23 mouse cellular contexts compared by ENCODE assay signal in genomic region chr4:56831998-56832397, GRCm38 (mm10). TPM values are rescaled to one million over a fixed set of nuclear protein-coding genes. Genes with fewer than 3 reads are reported as not detected.
DNase-seq lines count a peak whose midpoint lies in the region; ATAC-seq and TF ChIP-seq lines count a peak whose summit lies in the region.
"Had no signal": no experiment of that assay in that cellular context is flagged by ENCODE, and none has a peak within 500 bp of the region (broad histone marks: within the 10 kb centered on the region; RNA-seq: fewer than 3 reads in every experiment).

No protein-coding gene starts in this region.

- H3K4me2 ChIP-seq in heart, embryonic 13.5 days = no peak overlapping the region
- H3K4me2 ChIP-seq in lung, embryonic 14.5 days = no peak overlapping the region
- H3K4me2 ChIP-seq in kidney, embryonic 15.5 days = no peak overlapping the region
- H3K4me2 ChIP-seq: midbrain, embryonic 12.5 days; neural tube, embryonic 15.5 days had no signal

- DNase-seq in heart, adult 11 months = no peak
- DNase-seq in lung, embryonic 14.5 days = peak; percentile 20
- no peak for DNase-seq in lung, postnatal 25 days (ENCODE audit: low spot score)
- DNase-seq in kidney, postnatal 25 days = peak; percentile 16 to 66
- no peak for DNase-seq in frontal cortex, postnatal 25 days (ENCODE audit: low spot score in 2 of 2)
- DNase-seq: cerebellum, adult 11-12 months; cerebellum, postnatal 10 days; gastrocnemius, postnatal 14 days; heart, adult 2 months; heart, postnatal 10 days; lung, postnatal 10 days; retina, postnatal 1 day; right cerebral cortex, postnatal 25 days; spleen, adult 18-20 months; thymus, postnatal 14 days had no signal

- H3K27me3 ChIP-seq in heart, embryonic 13.5 days (replicated peaks) = no peaks in the 10 kb centered on the region
- no peaks in the 10 kb centered on the region for H3K27me3 ChIP-seq in lung, embryonic 14.5 days (ENCODE audit: insufficient read depth, low read length)
- H3K27me3 ChIP-seq in kidney, embryonic 15.5 days = no peaks in the 10 kb centered on the region
- H3K27me3 ChIP-seq: midbrain, embryonic 12.5 days; neural tube, embryonic 15.5 days had no signal

- H3K36me3 ChIP-seq in heart, embryonic 13.5 days = peaks cover 47% of the 10 kb centered on the region
- peaks cover 19% of the 10 kb centered on the region for H3K36me3 ChIP-seq in lung, embryonic 14.5 days (ENCODE audit: insufficient read depth)
- peaks cover 48% of the 10 kb centered on the region for H3K36me3 ChIP-seq in kidney, embryonic 15.5 days

- peaks cover 20% of the 10 kb centered on the region for H3K4me1 ChIP-seq in heart, embryonic 13.5 days
- 0 out of 2 replicates have a peak, but pooled peaks cover 4% of the 10 kb centered on the region for H3K4me1 ChIP-seq in lung, embryonic 14.5 days (ENCODE audit: insufficient read depth)
- peaks cover 32% of the 10 kb centered on the region for H3K4me1 ChIP-seq in kidney, embryonic 15.5 days

- no peak overlapping the region for H3K9ac ChIP-seq in heart, embryonic 13.5 days
- no peak overlapping the region for H3K9ac ChIP-seq in lung, embryonic 14.5 days
- H3K9ac ChIP-seq in kidney, embryonic 15.5 days = no peak overlapping the region
- H3K9ac ChIP-seq: midbrain, embryonic 12.5 days; neural tube, embryonic 15.5 days had no signal

- no peaks in the 10 kb centered on the region for H3K9me3 ChIP-seq in heart, embryonic 13.5 days
- no peaks in the 10 kb centered on the region for H3K9me3 ChIP-seq in lung, embryonic 14.5 days (ENCODE audit: low read depth, low read length)
- H3K9me3 ChIP-seq in kidney, embryonic 15.5 days (replicated peaks) = no peaks in the 10 kb centered on the region
- H3K9me3 ChIP-seq: embryonic facial prominence, embryonic 10.5 days; midbrain, embryonic 12.5 days; neural tube, embryonic 15.5 days had no signal

- no peak for ATAC-seq in heart, embryonic 13.5 days (ENCODE audit: extremely low read depth, insufficient number of reproducible peaks, low FRiP score, low TSS enrichment)
- ATAC-seq in lung, embryonic 14.5 days (ENCODE audit: insufficient read depth) = peak; percentile 38; the same call in 1 of the 2 replicates
- no peak for ATAC-seq in kidney, embryonic 15.5 days (replicated peaks; ENCODE audit: low FRiP score)
- ATAC-seq: forebrain, embryonic 16.5 days; intestine, postnatal 0 days had no signal

- 59% methylated on average over 7 of the region's 7 CpGs for WGBS in heart, embryonic 13.5 days
- 59% methylated on average over 7 of the region's 7 CpGs for WGBS in lung, embryonic 14.5 days
- 48% methylated on average over 7 of the region's 7 CpGs for WGBS in kidney, embryonic 15.5 days

- 0 out of 2 replicates have a peak overlapping the region, but pooled peaks have one; percentile 8 for H3K27ac ChIP-seq in heart, embryonic 13.5 days (replicated peaks)
- no peak overlapping the region for H3K27ac ChIP-seq in lung, embryonic 14.5 days (ENCODE audit: low read depth)
- 0 out of 2 replicates have a peak overlapping the region, but pooled peaks have one; percentile 41 for H3K27ac ChIP-seq in kidney, embryonic 15.5 days
- H3K27ac ChIP-seq: embryonic facial prominence, embryonic 10.5 days; heart, adult 2 months; layer of hippocampus, adult 2 months; midbrain, embryonic 12.5 days; neural tube, embryonic 15.5 days had no signal

- no peak overlapping the region for H3K4me3 ChIP-seq in heart, embryonic 13.5 days
- H3K4me3 ChIP-seq in lung, embryonic 14.5 days (ENCODE audit: low read depth, low read length) = no peak overlapping the region
- no peak overlapping the region for H3K4me3 ChIP-seq in kidney, embryonic 15.5 days (replicated peaks)
- H3K4me3 ChIP-seq: embryonic facial prominence, embryonic 10.5 days; heart, adult 2 months; layer of hippocampus, adult 2 months; midbrain, embryonic 12.5 days; neural tube, embryonic 15.5 days had no signal

- TF ChIP-seq CTCF in lung, embryonic 14.5 days (IDR thresholded peaks at IDR 0.05; ENCODE audit: low read depth) = no peak

RNA-seq across cellular contexts. Expression of gene Fam206a, which starts 29.9 kb away (rescaled TPM):
- polyA plus RNA-seq in heart, embryonic 13.5 days (2015; fragmentation: Nextera tagmentation; extraction: Ambion mirVana) = 9.6 and 12.1 TPM in 2 replicates
- 19.4 and 22.8 TPM in 2 replicates for polyA plus RNA-seq in lung, embryonic 14.5 days (2014; fragmentation: Nextera tagmentation; extraction: Ambion mirVana)
- 19.8 and 20.4 TPM in 2 replicates for polyA plus RNA-seq in kidney, embryonic 15.5 days (2015; fragmentation: Nextera tagmentation; extraction: Ambion mirVana)

RNA-seq across cellular contexts. Expression of gene Elp1, which starts 29.9 kb away (rescaled TPM):
- polyA plus RNA-seq in heart, embryonic 13.5 days (2015; fragmentation: Nextera tagmentation; extraction: Ambion mirVana) = 31.2 and 32.6 TPM in 2 replicates
- 61.3 and 63.9 TPM in 2 replicates for polyA plus RNA-seq in lung, embryonic 14.5 days (2014; fragmentation: Nextera tagmentation; extraction: Ambion mirVana)
- polyA plus RNA-seq in kidney, embryonic 15.5 days (2015; fragmentation: Nextera tagmentation; extraction: Ambion mirVana) = 44.1 and 44.8 TPM in 2 replicates

RNA-seq across cellular contexts. Expression of gene Ctnnal1, which starts 33.0 kb away (rescaled TPM):
- 18.5 and 18.8 TPM in 2 replicates for polyA plus RNA-seq in heart, embryonic 13.5 days (2015; fragmentation: Nextera tagmentation; extraction: Ambion mirVana)
- 20.2 and 22.1 TPM in 2 replicates for polyA plus RNA-seq in lung, embryonic 14.5 days (2014; fragmentation: Nextera tagmentation; extraction: Ambion mirVana)
- polyA plus RNA-seq in kidney, embryonic 15.5 days (2015; fragmentation: Nextera tagmentation; extraction: Ambion mirVana) = 39.5 and 41.9 TPM in 2 replicates

Comparison
In these comparisons a context has a peak if more than half of its experiments do, and no peak if none do; other contexts are left out.
1. DNase-seq: peak in lung, embryonic 14.5 days (single experiment) and kidney, postnatal 25 days (2 of 2); none in heart, adult 11 months (single experiment), lung, postnatal 25 days (single experiment) and frontal cortex, postnatal 25 days (0 of 2).